Mouse (Mus musculus) midbrain, embryonic 10.5 days (tissue): Measurements from ENCODE around the gene Rhbdf2. TPM values are rescaled to one million over a fixed set of nuclear protein-coding genes. Genes with fewer than 3 reads are reported as not detected.

Experiments
- DNase-seq: peaks from one replicate; pipeline ENCODE4 v3.0.0-alpha.2; 2017; ENCODE audit warnings: low spot score
- H3K27ac ChIP-seq: fragments of 300-500 bp; sonication (generic); replicated peaks from 2 replicates; pipeline ENCODE4 v1.5.1; 2016; ENCODE audit warnings: mild to moderate bottlenecking
- H3K27me3 ChIP-seq: fragments of 300-500 bp; sonication (generic); 2 replicates; pipeline ENCODE4 v1.6.1; 2016; ENCODE audit warnings: low read depth, mild to moderate bottlenecking; ENCODE audit not compliant: poor library complexity, severe bottlenecking
- H3K36me3 ChIP-seq: fragments of 300-500 bp; sonication (generic); 2 replicates; pipeline ENCODE4 v1.6.1; 2016; ENCODE audit warnings: mild to moderate bottlenecking, moderate library complexity
- H3K4me1 ChIP-seq: fragments of 300-500 bp; sonication (generic); 2 replicates; pipeline ENCODE4 v1.6.1; 2016
- H3K4me3 ChIP-seq: fragments of 300-500 bp; sonication (generic); 2 replicates; pipeline ENCODE4 v1.5.1; 2016; ENCODE audit warnings: mild to moderate bottlenecking, moderate library complexity
- H3K9me3 ChIP-seq: fragments of 300-500 bp; sonication (generic); replicated peaks from 2 replicates; pipeline ENCODE4 v1.6.1; 2016; ENCODE audit warnings: mild to moderate bottlenecking
- WGBS: fragments of 180-500 bp; shearing (Covaris S2); methylation state at CpG from one replicate; pipeline ENCODE4 v1.1.7; 2016; 5-methylcytosine and 5-hydroxymethylcytosine counted together
- polyA plus RNA-seq: library from polyadenylated mRNA; unstranded; fragments of >200 nt; fragmentation: Nextera tagmentation; extraction: Ambion mirVana; gene quantifications from 2 replicates; pipeline ENCODE4 v1.2.1, GENCODE M21; 2016

The Rhbdf2 gene
- polyA plus RNA-seq, 1 experiment from 2014 or later = 3.3 TPM

DNA sequence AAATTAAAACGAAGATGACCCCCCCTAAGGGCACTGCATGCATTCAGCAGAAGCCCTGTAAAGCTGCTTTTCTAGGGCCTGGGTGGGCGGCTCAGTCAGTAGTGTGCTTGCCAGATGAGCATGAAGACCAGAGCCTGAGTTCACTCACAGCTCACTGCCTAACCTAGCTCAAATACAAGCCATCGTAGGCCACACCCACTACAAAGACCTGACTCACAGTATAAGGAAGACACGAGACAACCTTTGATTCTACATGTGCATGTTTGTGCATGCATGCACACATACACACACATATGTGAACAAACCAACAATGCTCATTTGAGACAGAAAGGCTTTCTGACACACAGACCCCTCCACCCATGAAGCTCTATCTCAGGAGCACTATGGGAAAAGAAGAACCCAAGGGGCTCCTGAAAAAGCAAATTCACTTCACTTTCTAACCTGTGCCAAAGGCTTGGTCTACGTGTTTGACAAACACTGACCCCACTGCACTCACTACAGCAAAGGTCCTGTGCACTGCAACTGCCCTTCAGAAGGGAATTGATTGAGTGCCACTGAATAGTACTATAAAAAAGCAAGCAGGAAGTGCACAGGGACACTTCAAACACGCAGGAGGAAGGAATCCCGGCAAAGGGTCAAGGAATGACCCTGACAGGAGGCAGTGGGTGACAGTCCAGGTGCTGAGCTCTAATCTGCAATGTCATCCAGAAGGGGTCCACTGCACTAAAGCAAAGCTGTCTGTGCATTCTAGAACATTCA lies 61.4 kb downstream of the Rhbdf2 start:
- H3K27ac ChIP-seq = no peak overlapping the region
- peaks cover 8% of the 10 kb centered on the region; the same call in 1 of the 2 replicates for H3K4me1 ChIP-seq
- H3K9me3 ChIP-seq = no peaks in the 10 kb centered on the region
- peaks cover 12% of the 10 kb centered on the region for H3K36me3 ChIP-seq
- H3K4me3 ChIP-seq = no peak overlapping the region
- WGBS = 79% methylated on average over 7 of the region's 7 CpGs
- DNase-seq = no peak
- no peaks in the 10 kb centered on the region for H3K27me3 ChIP-seq

DNA sequence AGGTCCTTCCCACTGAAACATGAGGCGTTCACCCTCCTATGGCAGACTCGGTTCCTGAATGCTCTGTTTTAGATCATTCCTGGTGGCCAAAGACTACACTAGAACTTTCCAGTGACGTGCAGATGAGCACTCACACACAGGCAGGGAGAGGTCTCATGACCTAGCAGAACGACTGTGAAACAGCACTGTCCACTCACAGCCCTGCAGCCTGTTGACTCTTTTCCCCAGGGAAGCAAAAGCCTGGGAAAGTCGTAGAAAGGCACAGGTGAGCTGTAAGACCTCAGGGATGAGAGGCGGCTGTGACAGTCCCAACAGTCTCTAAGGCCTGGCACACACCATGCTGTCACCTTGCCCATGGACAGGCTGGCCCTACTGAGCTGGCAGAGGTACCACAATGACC lies 70.5 kb downstream of the Rhbdf2 start:
- no peaks in the 10 kb centered on the region for H3K27me3 ChIP-seq
- H3K36me3 ChIP-seq = peaks cover 14% of the 10 kb centered on the region
- no peak for DNase-seq
- H3K27ac ChIP-seq = no peak overlapping the region
- WGBS = 75% methylated on average over 6 of the region's 6 CpGs
- no peaks in the 10 kb centered on the region for H3K9me3 ChIP-seq
- peaks cover 37% of the 10 kb centered on the region for H3K4me1 ChIP-seq
- no peak overlapping the region for H3K4me3 ChIP-seq

GRCm38 (mm10) chr11:116555572-116555971 lies 71.2 kb downstream of the Rhbdf2 start:
- no peaks in the 10 kb centered on the region for H3K27me3 ChIP-seq
- H3K9me3 ChIP-seq = no peaks in the 10 kb centered on the region
- H3K27ac ChIP-seq = no peak overlapping the region
- peaks cover 14% of the 10 kb centered on the region for H3K36me3 ChIP-seq
- 94% methylated on average over 1 of the region's 1 CpGs for WGBS
- H3K4me3 ChIP-seq = no peak overlapping the region
- no peak for DNase-seq
- peaks cover 43% of the 10 kb centered on the region for H3K4me1 ChIP-seq

GRCm38 (mm10) chr11:116554171-116554878 lies 72.5 kb downstream of the Rhbdf2 start:
- Histone ChIP-seq H3K4me1 (peaks cover 39% of the 10 kb centered on the region), H3K4me3 (no peak overlapping the region), H3K27ac (no peak overlapping the region), H3K36me3 (peaks cover 14% of the 10 kb centered on the region), H3K9me3 (no peaks in the 10 kb centered on the region), H3K27me3 (no peaks in the 10 kb centered on the region)
- DNase-seq = peak; percentile 52
- 55% methylated on average over 12 of the region's 12 CpGs for WGBS

DNA sequence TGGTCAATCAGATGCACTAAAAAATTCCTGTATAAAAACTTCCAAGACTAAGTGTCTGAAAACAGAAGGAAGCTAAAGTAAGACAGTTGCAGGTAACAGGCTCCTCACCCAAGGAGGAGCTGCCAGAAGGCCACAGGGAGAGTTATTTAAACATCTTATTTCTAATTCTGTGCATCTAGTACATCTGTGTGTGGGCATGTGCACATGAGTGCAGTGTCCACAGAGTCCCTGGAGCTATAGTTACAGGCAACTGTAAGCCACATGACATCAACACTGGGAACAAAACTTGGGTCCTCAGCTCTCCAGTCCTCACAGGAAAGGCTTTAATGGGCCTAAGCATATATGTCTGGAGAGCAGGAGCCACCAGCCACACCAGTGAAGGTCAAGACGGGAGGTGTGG lies 74.6 kb downstream of the Rhbdf2 start:
- Histone ChIP-seq H3K4me1 (peaks cover 37% of the 10 kb centered on the region), H3K9me3 (no peaks in the 10 kb centered on the region), H3K27me3 (no peaks in the 10 kb centered on the region), H3K36me3 (peaks cover 35% of the 10 kb centered on the region), H3K27ac (no peak overlapping the region), H3K4me3 (no peak overlapping the region)
- no peak for DNase-seq
- 89% methylated on average over 1 of the region's 1 CpGs for WGBS

- peaks cover 50% of the 10 kb centered on the region for H3K36me3 ChIP-seq
- peaks cover 30% of the 10 kb centered on the region for H3K4me1 ChIP-seq
- no peaks in the 10 kb centered on the region for H3K27me3 ChIP-seq
- H3K4me3 ChIP-seq = no peak overlapping the region
- 81% methylated on average over 7 of the region's 7 CpGs for WGBS
- no peak overlapping the region for H3K27ac ChIP-seq
- H3K9me3 ChIP-seq = no peaks in the 10 kb centered on the region
- DNase-seq = no peak
Measured at GRCm38 (mm10) chr11:116550748-116551147, 76.1 kb downstream of the Rhbdf2 start.

- peaks cover 18% of the 10 kb centered on the region for H3K4me1 ChIP-seq
- no peaks in the 10 kb centered on the region for H3K9me3 ChIP-seq
- H3K27me3 ChIP-seq = no peaks in the 10 kb centered on the region
- H3K27ac ChIP-seq = no peak overlapping the region
- H3K36me3 ChIP-seq = peaks cover 62% of the 10 kb centered on the region
- WGBS = 91% methylated on average over 11 of the region's 11 CpGs
- no peak overlapping the region for H3K4me3 ChIP-seq
- DNase-seq = no peak
Measured at GRCm38 (mm10) chr11:116549273-116550038, 77.4 kb downstream of the Rhbdf2 start.

GRCm38 (mm10) chr11:116548780-116549179 lies 78.0 kb downstream of the Rhbdf2 start:
- H3K27me3 ChIP-seq = no peaks in the 10 kb centered on the region
- H3K4me3 ChIP-seq = no peak overlapping the region
- H3K9me3 ChIP-seq = no peaks in the 10 kb centered on the region
- H3K27ac ChIP-seq = no peak overlapping the region
- H3K36me3 ChIP-seq = peaks cover 68% of the 10 kb centered on the region
- no peak for DNase-seq
- peaks cover 13% of the 10 kb centered on the region for H3K4me1 ChIP-seq
- 96% methylated on average over 9 of the region's 9 CpGs for WGBS

Other genes with a start within 250 kb of the Rhbdf2 start
- gene Rnf157, start 214.0 kb downstream of the Rhbdf2 start, polyA plus RNA-seq = 5.3 and 10.1 TPM in 2 replicates
- gene Ubald2, start 192.9 kb downstream of the Rhbdf2 start, polyA plus RNA-seq = 37.5 and 40.9 TPM in 2 replicates
- 0.10 and 0.21 TPM in 2 replicates for gene Qrich2, start 160.8 kb downstream of the Rhbdf2 start, polyA plus RNA-seq
- 224 and 227 TPM in 2 replicates for gene Prpsap1, start 132.8 kb downstream of the Rhbdf2 start, polyA plus RNA-seq
- 6.4 and 9.4 TPM in 2 replicates for gene Sphk1, start 96.1 kb downstream of the Rhbdf2 start, polyA plus RNA-seq
- gene Ube2o, start 45.6 kb downstream of the Rhbdf2 start, polyA plus RNA-seq = 8.3 and 8.7 TPM in 2 replicates
- gene Aanat, start 40.6 kb downstream of the Rhbdf2 start, polyA plus RNA-seq = not detected in 2 replicates
- 0.65 and 0.77 TPM in 2 replicates for gene Prcd, start 26.5 kb upstream of the Rhbdf2 start, polyA plus RNA-seq
- 2.5 and 2.8 TPM in 2 replicates for gene Cygb, start 27.3 kb upstream of the Rhbdf2 start, polyA plus RNA-seq
- gene St6galnac1, start 148.5 kb upstream of the Rhbdf2 start, polyA plus RNA-seq = not detected in 2 replicates
- 28.1 and 29.1 TPM in 2 replicates for gene Mxra7, start 201.0 kb upstream of the Rhbdf2 start, polyA plus RNA-seq
- 68.5 and 70.3 TPM in 2 replicates for gene Mettl23, start 216.3 kb upstream of the Rhbdf2 start, polyA plus RNA-seq
- gene Jmjd6, start 216.4 kb upstream of the Rhbdf2 start, polyA plus RNA-seq = 92.5 and 102 TPM in 2 replicates
- 27.9 and 31.7 TPM in 2 replicates for gene Mfsd11, start 225.4 kb upstream of the Rhbdf2 start, polyA plus RNA-seq
- gene Srsf2, start 226.1 kb upstream of the Rhbdf2 start, polyA plus RNA-seq = 852 and 895 TPM in 2 replicates